Mouse (Mus musculus) heart, postnatal 14 days (tissue): ENCODE measurements at regions not wholly inside any gene's neighbourhood (a gene's known extent, or its start where the extent isn't known, plus 50 kb on each side); places are given as distances from the start of the nearest gene placed in this dataset.

ENCODE experiments used
- DNase-seq, 2 experiments: peaks; one replicate each; pipeline ENCODE4 v3.0.0; 2021 to 2022
- intact Hi-C: fragments of 180-260 bp; cut with DNase I; formaldehyde crosslinking; loops from one replicate; pipeline ENCODE4 v1.15.1; 2025

DNA sequence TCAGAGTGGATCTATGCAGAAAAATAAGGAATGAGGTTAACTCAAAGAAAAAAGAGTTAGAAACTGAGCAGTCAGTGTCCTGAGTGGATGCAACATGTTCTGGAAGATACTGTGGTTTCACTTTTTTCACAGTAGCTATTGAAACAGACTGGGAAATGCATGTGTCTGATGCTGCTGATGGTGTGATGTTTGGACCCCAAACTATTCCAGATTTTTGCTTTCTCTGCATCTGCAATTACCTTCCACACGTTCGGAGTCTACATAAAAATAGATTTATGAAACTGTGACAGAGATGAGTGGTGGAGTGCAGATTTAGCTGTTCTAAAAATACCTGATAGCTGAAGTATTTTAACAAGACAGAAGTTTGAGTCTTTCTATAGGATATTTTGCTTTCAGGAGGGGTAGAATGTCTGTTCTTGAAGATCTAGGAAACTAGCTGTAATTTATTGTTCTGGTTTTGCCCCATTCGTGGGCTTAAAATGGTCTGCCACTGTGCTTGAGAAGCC, 545.3 kb downstream of the Stim2 start:
- intact Hi-C loops = no loop called here
- DNase-seq = no peak

DNA sequence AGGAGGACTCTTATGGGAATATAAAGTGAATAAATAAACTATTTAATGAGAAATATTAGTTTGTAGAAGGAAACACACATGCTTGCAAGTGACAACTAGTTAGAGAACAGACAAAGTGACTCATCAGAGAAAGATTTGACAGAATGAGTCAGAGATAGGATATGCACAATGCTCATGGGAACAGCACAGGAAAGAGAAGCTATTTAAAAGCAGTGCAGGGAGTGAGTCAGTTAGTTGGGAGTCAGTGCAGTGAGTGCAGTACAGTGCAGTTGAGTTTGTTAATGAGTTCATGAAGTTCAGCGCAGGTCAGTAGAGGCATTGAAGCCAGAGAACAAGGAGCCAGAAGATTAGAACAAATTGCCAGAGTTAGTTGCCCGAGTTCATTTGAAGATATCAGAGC, 580.2 kb downstream of the Stim2 start:
- intact Hi-C loops = no loop called here
- DNase-seq = no peak

DNA sequence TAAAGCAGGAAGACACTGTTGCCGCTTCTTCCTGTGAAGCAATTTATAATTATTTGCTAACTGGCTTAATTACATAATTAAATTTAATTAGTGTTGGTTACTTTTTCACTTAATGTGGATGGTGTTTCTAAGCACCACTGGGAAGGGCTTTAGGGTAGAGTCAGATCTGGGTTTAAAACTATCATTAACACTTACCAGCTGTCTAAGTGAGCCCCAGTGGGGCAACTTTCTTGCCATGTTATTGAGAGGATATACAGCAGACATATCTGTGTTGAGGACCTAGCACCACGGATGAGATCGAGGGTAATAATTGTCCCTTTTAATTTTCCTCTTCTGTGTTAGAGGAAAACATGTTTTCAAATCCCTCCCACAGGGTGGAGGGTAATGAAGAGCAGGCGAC, 581.2 kb downstream of the Stim2 start:
- DNase-seq = no peak
- intact Hi-C loops = no loop called here

DNA sequence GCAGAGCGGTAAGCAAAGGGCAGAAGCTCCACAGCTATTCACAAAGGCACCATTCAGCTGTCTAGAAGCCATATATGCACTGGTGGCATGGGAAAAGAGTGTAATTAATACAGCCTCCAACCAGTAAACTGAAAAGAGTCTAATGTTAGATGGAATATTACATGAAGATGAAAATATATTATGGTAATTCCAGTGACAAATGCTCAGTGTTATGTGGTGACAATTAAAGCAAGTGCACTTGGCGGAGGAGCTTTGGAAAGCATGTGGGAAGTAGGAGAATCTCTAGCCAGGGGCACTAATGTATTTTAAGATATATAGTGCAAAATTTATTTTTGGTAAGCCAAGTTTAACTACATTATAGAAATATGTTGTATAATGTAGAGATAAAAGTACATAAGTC, 583.9 kb downstream of the Stim2 start:
- intact Hi-C loops = loop anchor here (10.0 kb wide), 1 partner anchor 317 kb away; no protein-coding TSS in a partner anchor
- DNase-seq = no peak

DNA sequence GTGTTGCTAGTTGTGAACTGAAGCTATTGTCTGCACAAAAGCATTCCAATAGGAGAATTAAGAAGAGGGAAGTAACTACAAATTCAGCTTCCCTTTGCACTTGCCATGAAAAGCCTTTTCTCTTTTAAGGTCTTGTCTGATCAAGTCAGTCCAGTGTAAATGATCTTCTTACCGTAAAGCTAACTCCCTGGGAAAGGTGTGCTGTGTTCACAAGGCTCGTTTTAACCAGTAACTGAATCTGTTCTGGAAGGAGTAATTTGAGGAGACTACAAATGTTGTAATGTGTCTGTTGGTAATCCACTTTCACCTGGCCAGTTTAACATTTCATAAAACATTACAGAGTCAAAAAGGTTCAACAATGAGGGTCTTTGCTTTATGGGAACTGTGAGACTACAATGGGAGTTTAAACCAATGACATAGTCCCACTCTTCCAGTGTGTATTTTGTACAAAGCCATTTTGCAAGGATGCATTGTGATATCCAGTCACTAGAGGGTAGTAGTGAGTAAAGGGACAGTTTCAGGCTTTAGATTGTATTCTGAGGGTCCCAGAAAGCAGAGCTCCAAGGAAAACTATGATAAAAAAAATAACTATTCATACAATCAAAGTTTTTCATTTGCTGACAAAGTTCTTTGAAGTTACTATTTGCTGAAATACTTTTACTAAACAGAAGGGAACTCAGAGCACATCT, 590.2 kb downstream of the Stim2 start:
- no peak for DNase-seq
- intact Hi-C loops = loop anchor here (10.0 kb wide), 1 partner anchor 324 kb away; no protein-coding TSS in a partner anchor

DNA sequence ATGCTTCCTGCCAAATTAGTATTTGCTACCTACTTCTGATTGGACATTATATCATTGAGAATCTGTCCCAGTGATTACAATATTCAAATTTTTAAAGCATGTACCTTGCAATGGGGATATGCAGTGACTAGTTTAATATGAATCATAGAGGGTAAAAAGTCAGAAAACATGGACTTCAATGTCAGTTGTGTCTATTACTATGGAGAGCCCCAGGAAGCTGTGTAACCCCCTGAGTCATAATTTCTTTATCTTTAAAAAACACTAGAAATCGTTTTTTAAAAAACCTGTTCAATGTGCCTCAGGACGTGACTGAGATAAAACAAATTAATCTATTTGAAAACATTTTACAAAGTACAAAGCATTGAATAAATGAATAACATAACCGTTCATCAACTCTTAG, 612.7 kb downstream of the Stim2 start:
- intact Hi-C loops = no loop called here
- no peak for DNase-seq

DNA sequence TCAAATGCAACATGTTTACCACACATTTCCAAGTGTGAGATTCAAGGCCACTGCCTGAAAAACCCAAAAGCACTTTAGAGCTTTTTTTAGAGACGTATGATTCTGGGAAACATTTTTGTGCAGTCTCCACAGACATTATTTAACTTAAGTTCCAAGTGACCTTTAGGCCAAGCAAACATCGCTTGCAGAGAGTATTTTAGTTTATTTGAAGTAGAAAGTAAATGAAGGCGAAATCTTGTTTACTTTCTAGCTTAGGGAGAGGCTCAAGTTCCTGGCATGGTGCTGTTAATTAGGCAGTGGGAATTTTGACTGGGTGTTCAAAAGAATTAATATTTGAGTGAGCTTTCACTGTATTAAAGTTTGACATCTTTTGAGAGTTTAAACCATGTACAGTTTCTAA, 624.4 kb downstream of the Stim2 start:
- intact Hi-C loops = no loop called here
- no peak for DNase-seq

DNA sequence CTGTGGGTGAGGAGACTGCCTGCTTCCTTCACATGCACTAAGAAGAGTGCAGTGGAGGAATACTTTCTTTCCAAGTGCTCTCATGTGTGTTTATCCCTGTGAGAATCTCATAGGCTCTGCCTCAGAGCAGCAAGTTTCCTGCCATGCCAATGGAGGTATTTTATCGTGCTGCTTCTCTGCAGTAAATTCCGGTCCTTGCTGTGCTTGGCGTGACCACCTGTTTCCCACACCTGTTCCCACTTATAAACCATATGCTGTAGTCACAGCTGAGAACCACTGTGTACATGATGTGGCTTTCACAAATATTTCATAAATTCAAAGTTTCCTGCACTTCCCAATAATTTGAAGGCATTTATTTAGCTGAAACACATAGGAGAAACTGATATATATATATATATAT, 634.0 kb downstream of the Stim2 start:
- intact Hi-C loops = no loop called here
- DNase-seq = no peak
